Mouse (Mus musculus) forebrain, embryonic 10.5 days (tissue): ENCODE measurements around the gene Rara. TPM values are rescaled to one million over a fixed set of nuclear protein-coding genes. Genes with fewer than 3 reads are reported as not detected.
"Not testable (repeated sequence)": the region's sequence is repeated elsewhere in the genome, so short reads cannot be mapped to it uniquely, and the experiment has no call there.

ENCODE experiments used
- DNase-seq: peaks from one replicate; pipeline ENCODE4 v3.0.0-alpha.2; 2017; ENCODE audit warnings: low spot score; ENCODE audit errors: extremely low spot score
- H3K27ac ChIP-seq: fragments of 300-500 bp; sonication (generic); 2 replicates; pipeline ENCODE4 v1.5.1; 2016; ENCODE audit warnings: mild to moderate bottlenecking
- H3K27me3 ChIP-seq: fragments of 300-500 bp; sonication (generic); 2 replicates; pipeline ENCODE4 v1.6.1; 2016; ENCODE audit warnings: mild to moderate bottlenecking; ENCODE audit not compliant: poor library complexity, severe bottlenecking
- H3K36me3 ChIP-seq: fragments of 300-500 bp; sonication (generic); replicated peaks from 2 replicates; pipeline ENCODE4 v1.6.1; 2016; ENCODE audit warnings: mild to moderate bottlenecking, moderate library complexity
- H3K4me1 ChIP-seq: fragments of 300-500 bp; sonication (generic); 2 replicates; pipeline ENCODE4 v1.6.1; 2016
- H3K4me3 ChIP-seq: fragments of 300-500 bp; sonication (generic); 2 replicates; pipeline ENCODE4 v1.5.1; 2016; ENCODE audit warnings: mild to moderate bottlenecking, moderate library complexity
- H3K9me3 ChIP-seq: fragments of 300-500 bp; sonication (generic); 2 replicates; pipeline ENCODE4 v1.6.1; 2016; ENCODE audit warnings: mild to moderate bottlenecking, moderate library complexity
- WGBS: fragments of 180-500 bp; shearing (Covaris S2); methylation state at CpG from one replicate; pipeline ENCODE4 v1.1.7; 2016; 5-methylcytosine and 5-hydroxymethylcytosine counted together
- polyA plus RNA-seq: library from polyadenylated mRNA; unstranded; fragments of >200 nt; fragmentation: Nextera tagmentation; extraction: Ambion mirVana; gene quantifications from 2 replicates; pipeline ENCODE4 v1.2.1, GENCODE M21; 2016

The Rara gene
- polyA plus RNA-seq, 1 experiment from 2014 or later = 16.9 TPM

DNA sequence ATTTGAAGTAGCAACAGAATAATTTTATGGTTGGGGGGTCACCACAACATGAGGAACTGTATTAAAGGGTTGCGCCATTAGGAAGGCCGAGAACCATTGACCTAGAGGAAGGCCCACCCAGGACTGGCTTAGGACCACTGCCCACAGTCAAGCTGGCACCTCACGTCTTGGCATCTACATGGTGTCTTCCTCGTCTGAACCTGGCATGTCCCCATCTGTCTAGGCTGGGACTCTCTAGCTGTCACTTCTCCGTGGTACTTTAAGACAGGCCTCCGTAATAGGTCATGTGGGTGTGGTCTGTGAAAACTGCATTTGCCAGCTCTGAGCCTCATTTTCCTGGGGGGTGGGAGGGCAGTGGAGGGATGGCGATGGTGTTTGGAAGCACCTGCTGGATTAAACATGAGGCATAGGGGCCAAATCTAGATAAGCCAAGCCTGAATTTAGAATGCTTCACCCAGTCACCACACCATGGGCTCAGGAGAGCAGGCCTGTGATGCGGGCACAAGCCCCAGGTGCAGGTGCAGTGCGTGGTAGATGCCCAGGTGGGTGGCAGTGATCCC, 45.3 kb downstream of the Rara start:
- Histone ChIP-seq H3K36me3 (peaks cover 64% of the 10 kb centered on the region), H3K4me3 (no peak overlapping the region), H3K27ac (no peak overlapping the region), H3K4me1 (peaks cover 38% of the 10 kb centered on the region), H3K27me3 (peaks cover 15% of the 10 kb centered on the region), H3K9me3 (no peaks in the 10 kb centered on the region)
- no peak for DNase-seq
- WGBS = 93% methylated on average over 9 of the region's 9 CpGs

- Histone ChIP-seq H3K27me3 (peaks cover 13% of the 10 kb centered on the region), H3K9me3 (no peaks in the 10 kb centered on the region), H3K4me3 (no peak overlapping the region), H3K36me3 (peaks cover 58% of the 10 kb centered on the region), H3K4me1 (peaks cover 31% of the 10 kb centered on the region), H3K27ac (no peak overlapping the region)
- 93% methylated on average over 14 of the region's 14 CpGs for WGBS
- no peak for DNase-seq
Observed at GRCm38 (mm10) chr11:98973584-98973983, 46.0 kb downstream of the Rara start.

DNA sequence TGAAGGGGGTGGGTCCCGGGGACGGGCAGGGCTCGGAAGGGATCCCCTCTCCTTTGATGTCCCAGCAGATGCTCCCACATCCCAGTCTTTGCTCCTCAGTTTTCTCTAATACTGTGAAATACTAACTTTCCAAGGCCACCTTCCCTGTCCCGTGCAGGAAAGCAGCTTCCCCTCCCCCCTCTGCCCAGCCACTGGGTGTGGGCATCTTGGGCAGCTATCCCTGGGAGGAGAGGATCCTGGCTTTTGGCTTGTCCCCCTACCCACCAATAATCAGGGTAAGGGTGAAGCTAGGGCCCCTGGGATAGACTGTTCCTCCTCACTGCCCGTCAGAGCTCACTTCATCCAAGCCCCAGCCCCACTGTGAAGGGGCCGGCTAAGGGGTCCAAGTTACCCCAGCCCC, 46.6 kb downstream of the Rara start:
- H3K27ac ChIP-seq = no peak overlapping the region
- peaks cover 24% of the 10 kb centered on the region for H3K4me1 ChIP-seq
- peaks cover 17% of the 10 kb centered on the region for H3K27me3 ChIP-seq
- WGBS = 85% methylated on average over 6 of the region's 6 CpGs
- DNase-seq = no peak
- peaks cover 58% of the 10 kb centered on the region for H3K36me3 ChIP-seq
- H3K4me3 ChIP-seq = no peak overlapping the region
- H3K9me3 ChIP-seq = no peaks in the 10 kb centered on the region

DNA sequence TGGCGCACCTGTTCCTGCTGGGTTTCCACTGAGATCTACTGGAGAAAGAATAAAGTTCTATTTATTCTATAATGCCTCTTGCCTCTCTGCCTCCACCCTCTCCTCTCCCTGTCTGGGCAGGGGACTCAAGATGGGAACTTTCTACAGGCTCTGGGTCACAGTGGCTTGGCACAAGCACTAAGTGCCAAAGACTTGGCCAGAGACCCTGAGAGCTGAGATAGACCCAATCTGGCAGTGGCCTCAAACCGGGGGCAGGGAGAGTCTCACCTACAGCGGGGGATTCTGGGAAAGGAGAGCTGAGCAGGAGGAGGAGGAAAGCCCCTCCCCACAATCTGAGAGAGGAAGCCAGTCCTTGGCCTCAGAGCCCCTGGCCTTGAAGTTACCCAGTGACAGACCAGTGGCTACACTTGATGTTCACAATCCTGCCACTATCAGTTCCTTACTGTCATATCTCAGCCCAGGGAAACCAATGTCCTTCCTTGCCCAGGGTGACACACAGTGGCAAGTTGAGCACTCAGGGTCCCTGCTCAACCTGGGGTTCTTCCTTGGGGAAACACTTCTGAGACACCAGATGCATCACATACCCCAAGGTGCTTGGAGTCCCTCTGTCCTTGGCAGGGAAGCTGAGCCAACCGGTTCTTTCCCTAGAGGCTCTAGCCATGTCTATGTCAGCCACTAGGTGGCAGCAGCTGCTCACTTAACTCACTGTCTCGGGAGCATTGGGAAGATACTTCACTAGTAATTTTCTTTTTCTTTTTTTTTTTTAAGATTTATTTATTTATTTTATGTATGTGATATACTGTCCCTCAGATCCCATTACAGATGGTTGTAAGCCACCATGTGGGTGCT, 47.5 kb downstream of the Rara start:
- H3K4me1 ChIP-seq = peaks cover 15% of the 10 kb centered on the region
- no peak overlapping the region for H3K4me3 ChIP-seq
- peak; percentile 73 for DNase-seq
- peaks cover 52% of the 10 kb centered on the region for H3K36me3 ChIP-seq
- H3K27me3 ChIP-seq = peaks cover 21% of the 10 kb centered on the region
- WGBS = 47% methylated on average over 5 of the region's 5 CpGs
- no peak overlapping the region for H3K27ac ChIP-seq
- no peaks in the 10 kb centered on the region for H3K9me3 ChIP-seq

- no peak for DNase-seq
- Histone ChIP-seq H3K9me3 (no peaks in the 10 kb centered on the region), H3K4me3 (no peak overlapping the region), H3K36me3 (peaks cover 16% of the 10 kb centered on the region), H3K27me3 (peaks cover 48% of the 10 kb centered on the region), H3K27ac (no peak overlapping the region), H3K4me1 (peaks cover 22% of the 10 kb centered on the region)
- 75% methylated on average over 15 of the region's 15 CpGs for WGBS
Observed at GRCm38 (mm10) chr11:98978526-98979148, 51.0 kb downstream of the Rara start.

DNA sequence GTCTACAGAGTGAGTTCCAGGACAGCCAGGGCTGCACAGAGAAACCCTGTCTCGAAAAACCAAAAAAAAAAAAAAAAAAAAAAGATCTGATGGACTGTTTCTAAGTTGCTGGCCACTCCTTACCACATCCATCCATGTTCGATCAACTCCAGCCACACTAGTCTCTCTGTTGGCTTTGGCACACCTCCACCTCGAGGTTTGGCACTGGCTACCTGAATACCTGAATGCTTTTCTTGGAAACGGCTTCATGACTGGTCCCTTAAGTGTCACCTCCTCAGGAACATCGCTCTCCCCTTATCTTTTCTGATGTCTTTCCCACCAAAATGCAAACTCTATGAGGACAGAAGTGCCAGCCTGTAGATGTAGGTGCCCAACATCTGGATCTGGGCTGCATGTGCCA, 51.7 kb downstream of the Rara start:
- H3K4me1 ChIP-seq = peaks cover 22% of the 10 kb centered on the region
- peaks cover 55% of the 10 kb centered on the region for H3K27me3 ChIP-seq
- 86% methylated on average over 4 of the region's 5 CpGs for WGBS
- H3K36me3 ChIP-seq = peaks cover 9% of the 10 kb centered on the region
- H3K4me3 ChIP-seq = no peak overlapping the region
- no peak overlapping the region for H3K27ac ChIP-seq
- no peaks in the 10 kb centered on the region for H3K9me3 ChIP-seq
- DNase-seq = no peak

DNA sequence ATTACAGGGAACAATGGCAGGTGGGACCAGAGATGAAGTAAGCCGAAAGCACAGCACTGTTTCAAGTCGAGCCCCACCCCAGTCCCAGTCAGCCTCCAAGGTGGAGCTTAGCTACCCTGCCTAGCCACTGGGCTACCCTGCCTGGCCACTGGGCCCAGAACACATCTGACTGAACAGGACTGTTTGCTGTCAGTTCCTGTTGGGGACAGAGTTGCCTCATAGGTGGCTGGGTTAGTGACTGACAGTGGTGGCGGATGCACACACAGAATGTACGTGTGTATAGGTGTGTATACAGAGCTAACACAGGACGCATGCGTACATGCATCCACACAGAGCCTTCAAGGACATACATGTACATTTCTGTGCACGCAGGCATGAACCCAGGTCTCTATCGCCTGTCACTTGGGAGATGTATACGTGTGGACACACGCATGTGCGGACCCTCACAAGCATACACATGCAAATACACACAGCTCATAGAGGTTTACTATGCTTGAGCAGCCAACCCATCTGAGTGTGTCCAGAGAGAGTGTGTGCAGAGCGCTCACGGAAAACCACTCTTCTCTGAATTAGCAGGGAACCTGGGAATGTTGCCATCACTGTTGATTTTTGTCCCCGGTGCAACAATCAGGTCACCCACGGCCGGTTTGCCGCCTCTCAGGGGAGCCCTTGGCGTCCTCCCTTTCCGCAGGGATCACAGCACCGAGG, 53.8 kb downstream of the Rara start:
- peak overlapping the region; percentile 77 for H3K27ac ChIP-seq
- peaks cover 62% of the 10 kb centered on the region for H3K27me3 ChIP-seq
- WGBS = 38% methylated on average over 20 of the region's 20 CpGs
- no peaks in the 10 kb centered on the region for H3K9me3 ChIP-seq
- peaks cover 22% of the 10 kb centered on the region for H3K4me1 ChIP-seq
- no peak for DNase-seq
- no peaks in the 10 kb centered on the region for H3K36me3 ChIP-seq
- H3K4me3 ChIP-seq = peak overlapping the region; percentile 64

- peak overlapping the region; percentile 64 for H3K4me3 ChIP-seq
- under 1% methylated on average over 94 of the region's 94 CpGs for WGBS
- H3K4me1 ChIP-seq = peaks cover 22% of the 10 kb centered on the region
- no peaks in the 10 kb centered on the region for H3K36me3 ChIP-seq
- DNase-seq = peak; percentile 82
- peak overlapping the region; percentile 77 for H3K27ac ChIP-seq
- H3K9me3 ChIP-seq = no peaks in the 10 kb centered on the region
- H3K27me3 ChIP-seq = peaks cover 62% of the 10 kb centered on the region
Observed at GRCm38 (mm10) chr11:98981997-98982772, 54.6 kb downstream of the Rara start.

DNA sequence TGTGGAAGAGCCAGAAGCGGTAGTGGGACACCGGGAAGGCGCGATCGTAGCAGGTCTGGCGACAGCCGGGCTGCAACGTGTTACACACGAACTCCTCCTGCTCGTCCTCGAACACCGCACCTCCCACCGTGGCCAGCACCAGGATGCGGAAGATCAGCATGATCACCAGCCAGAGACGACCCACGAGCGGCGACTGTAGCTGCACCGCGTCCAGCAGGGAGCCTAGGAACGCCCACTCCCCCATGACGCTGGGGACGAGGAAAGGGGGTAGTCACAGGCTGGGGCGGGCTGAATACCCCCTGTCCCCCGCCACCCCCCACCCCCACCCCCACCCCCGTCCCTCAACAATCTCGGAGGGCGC, 55.1 kb downstream of the Rara start, which contains the start of gene Gjd3:
TSS of gene Gjd3 (minus strand) at position 244 of the 361 bp plus-strand sequence.
- Histone ChIP-seq H3K36me3 (peaks cover 2% of the 10 kb centered on the region; the same call in 1 of the 2 replicates), H3K27ac (peak within 1 kb of the TSS; percentile 77), H3K27me3 (peaks cover 62% of the 10 kb centered on the region), H3K4me3 (peak within 1 kb of the TSS; percentile 64), H3K4me1 (peaks cover 22% of the 10 kb centered on the region), H3K9me3 (no peaks in the 10 kb centered on the region)
- 2% methylated on average over 28 of the region's 28 CpGs for WGBS
- DNase-seq = peak; percentile 41

GRCm38 (mm10) chr11:98983551-98983950, 55.9 kb downstream of the Rara start:
- peaks cover 8% of the 10 kb centered on the region for H3K36me3 ChIP-seq
- H3K4me3 ChIP-seq = no peak overlapping the region
- DNase-seq = no peak
- peaks cover 62% of the 10 kb centered on the region for H3K27me3 ChIP-seq
- no peak overlapping the region for H3K27ac ChIP-seq
- WGBS = 56% methylated on average over 8 of the region's 8 CpGs
- H3K9me3 ChIP-seq = no peaks in the 10 kb centered on the region
- H3K4me1 ChIP-seq = peaks cover 22% of the 10 kb centered on the region

GRCm38 (mm10) chr11:98985542-98985941, 57.9 kb downstream of the Rara start:
- 91% methylated on average over 7 of the region's 7 CpGs for WGBS
- Histone ChIP-seq H3K27me3 (peaks cover 46% of the 10 kb centered on the region), H3K4me1 (peaks cover 22% of the 10 kb centered on the region), H3K27ac (no peak overlapping the region), H3K9me3 (no peaks in the 10 kb centered on the region), H3K4me3 (no peak overlapping the region), H3K36me3 (peaks cover 21% of the 10 kb centered on the region)
- DNase-seq = no peak

GRCm38 (mm10) chr11:98988260-98988659, 60.6 kb downstream of the Rara start:
- Histone ChIP-seq H3K36me3 (peaks cover 48% of the 10 kb centered on the region), H3K27me3 (peaks cover 19% of the 10 kb centered on the region)
- H3K4me1 ChIP-seq, H3K4me3 ChIP-seq, DNase-seq, H3K27ac ChIP-seq, H3K9me3 ChIP-seq: not testable (repeated sequence)
- 94% methylated on average over 6 of the region's 6 CpGs for WGBS
